Mouse (Mus musculus) midbrain, embryonic 14.5 days (tissue): ENCODE results near the gene Agap3. TPM values are rescaled to one million over a fixed set of nuclear protein-coding genes. Genes with fewer than 3 reads are reported as not detected.

Experiments used
- ATAC-seq: fragments of 200-750 bp; cut with Nextera tagmentation; 2 replicates; pipeline ENCODE4 v1.8.0; 2017; ENCODE audit warnings: moderate number of reproducible peaks, moderate library complexity; ENCODE audit not compliant: low FRiP score, low TSS enrichment
- DNase-seq: peaks from one replicate; pipeline ENCODE4 v3.0.0-alpha.2; 2015
- H3K27ac ChIP-seq: fragments of 300-500 bp; sonication (generic); replicated peaks from 2 replicates; pipeline ENCODE4 v1.5.1; 2014; ENCODE audit warnings: mild to moderate bottlenecking, low read depth, low read length, moderate library complexity
- H3K27me3 ChIP-seq: fragments of 300-500 bp; sonication (generic); 2 replicates; pipeline ENCODE4 v1.6.1; 2014; ENCODE audit warnings: low read length, control low read depth, mixed read lengths; ENCODE audit not compliant: control insufficient read depth, insufficient read depth
- H3K36me3 ChIP-seq: fragments of 300-500 bp; sonication (generic); 2 replicates; pipeline ENCODE4 v1.6.1; 2014; ENCODE audit warnings: low read length, control low read depth; ENCODE audit not compliant: control insufficient read depth, insufficient read depth
- H3K4me1 ChIP-seq: fragments of 300-500 bp; sonication (generic); 2 replicates; pipeline ENCODE4 v1.6.1; 2014; ENCODE audit warnings: mild to moderate bottlenecking, antibody characterized with exemption, low read length, control low read depth; ENCODE audit not compliant: control insufficient read depth, insufficient read depth
- H3K4me2 ChIP-seq: fragments of 300-500 bp; sonication (generic); 2 replicates; pipeline ENCODE4 v1.6.1; 2014; ENCODE audit warnings: mild to moderate bottlenecking, low read length, moderate library complexity
- H3K4me3 ChIP-seq: fragments of 300-500 bp; sonication (generic); replicated peaks from 2 replicates; pipeline ENCODE4 v1.5.1; 2014; ENCODE audit warnings: low read depth, low read length
- H3K9ac ChIP-seq: fragments of 300-500 bp; sonication (generic); replicated peaks from 2 replicates; pipeline ENCODE4 v1.6.1; 2014; ENCODE audit warnings: mild to moderate bottlenecking, low read length, moderate library complexity
- H3K9me3 ChIP-seq: fragments of 300-500 bp; sonication (generic); 2 replicates; pipeline ENCODE4 v1.6.1; 2016; ENCODE audit warnings: low read length, control low read depth, mixed read lengths; ENCODE audit not compliant: control insufficient read depth
- WGBS: fragments of 180-500 bp; shearing (Covaris S2); extraction: QIAGEN DNeasy Blood & Tissue Kit; methylation state at CpG from one replicate; pipeline ENCODE4 v1.1.7; 2014; 5-methylcytosine and 5-hydroxymethylcytosine counted together
- polyA plus RNA-seq: library from polyadenylated mRNA; unstranded; fragments of >200 nt; fragmentation: Nextera tagmentation; extraction: Ambion mirVana; gene quantifications from 2 replicates; pipeline ENCODE4 v1.2.1, GENCODE M21; 2014

The Agap3 gene
- polyA plus RNA-seq, 1 experiment from 2014 or later = 65.1 TPM

GRCm38 (mm10) chr5:24453985-24454303, 2.0 kb downstream of the Agap3 start:
- Histone ChIP-seq H3K9me3 (no peaks in the 10 kb centered on the region), H3K27ac (peak overlapping the region; percentile 93), H3K36me3 (no peaks in the 10 kb centered on the region), H3K9ac (peak overlapping the region; percentile 93), H3K4me1 (peaks cover 39% of the 10 kb centered on the region), H3K4me2 (peak overlapping the region; percentile 88), H3K27me3 (no peaks in the 10 kb centered on the region), H3K4me3 (peak overlapping the region; percentile 85)
- WGBS = 5% methylated on average over 2 of the region's 2 CpGs
- no peak for DNase-seq
- no peak for ATAC-seq

GRCm38 (mm10) chr5:24455076-24455475, 3.1 kb downstream of the Agap3 start:
- DNase-seq (no peak), ATAC-seq (no peak)
- Histone ChIP-seq H3K27me3 (no peaks in the 10 kb centered on the region), H3K9me3 (no peaks in the 10 kb centered on the region), H3K9ac (peak overlapping the region; percentile 13), H3K27ac (0 out of 2 replicates have a peak overlapping the region, but pooled peaks have one; percentile 6), H3K36me3 (no peaks in the 10 kb centered on the region), H3K4me3 (no peak overlapping the region), H3K4me2 (peak overlapping the region; percentile 88), H3K4me1 (peaks cover 39% of the 10 kb centered on the region)
- 65% methylated on average over 3 of the region's 3 CpGs for WGBS

DNA sequence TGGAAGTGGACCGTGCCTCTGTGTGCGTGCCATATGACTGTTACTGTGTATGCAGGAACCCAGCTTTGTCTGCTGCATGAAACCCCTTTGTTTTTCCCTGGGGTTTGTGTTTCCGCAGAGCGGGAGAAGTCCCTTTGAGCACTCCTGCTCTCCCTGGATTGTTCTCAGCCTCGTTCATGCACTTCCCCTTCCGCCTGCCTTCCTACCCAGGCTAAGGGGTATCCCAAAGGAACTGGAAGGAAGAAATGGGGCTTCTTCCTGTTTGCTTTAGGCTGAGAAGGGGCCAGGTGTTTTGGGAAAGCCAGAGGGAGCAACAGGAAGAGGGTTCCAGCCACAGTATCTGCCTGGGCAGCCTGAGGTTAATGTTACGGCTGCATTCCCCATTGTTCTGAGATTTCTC, 3.6 kb downstream of the Agap3 start:
- 0 out of 2 replicates have a peak overlapping the region, but pooled peaks have one; percentile 6 for H3K27ac ChIP-seq
- peaks cover 39% of the 10 kb centered on the region for H3K4me1 ChIP-seq
- 51% methylated on average over 7 of the region's 7 CpGs for WGBS
- 0 out of 2 replicates have a peak, but pooled peaks cover 3% of the 10 kb centered on the region for H3K36me3 ChIP-seq
- peak overlapping the region; percentile 13 for H3K9ac ChIP-seq
- DNase-seq (no peak), ATAC-seq (no peak)
- 0 out of 2 replicates have a peak overlapping the region, but pooled peaks have one; percentile 2 for H3K4me3 ChIP-seq
- peak overlapping the region; percentile 88 for H3K4me2 ChIP-seq
- no peaks in the 10 kb centered on the region for H3K27me3 ChIP-seq
- H3K9me3 ChIP-seq = no peaks in the 10 kb centered on the region

DNA sequence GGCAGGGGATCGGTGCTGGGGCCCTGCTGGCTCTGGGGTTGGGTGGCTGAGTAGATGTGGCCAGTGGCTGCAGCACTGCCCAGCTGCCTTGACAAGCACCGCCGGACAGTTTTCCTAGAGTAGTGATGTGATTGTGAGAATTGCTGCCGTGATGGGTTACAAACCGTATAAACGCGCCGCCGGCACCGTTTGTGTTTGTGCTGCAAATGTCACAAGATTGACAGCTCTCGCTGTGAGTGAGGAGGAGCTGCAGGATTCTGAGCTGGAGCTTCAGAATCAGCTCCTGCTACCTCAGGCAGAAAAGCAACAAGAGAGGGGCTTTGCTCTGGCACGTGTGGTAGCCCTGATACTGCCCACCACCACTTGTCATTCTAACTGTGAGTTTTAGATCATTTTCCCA, 14.8 kb downstream of the Agap3 start:
- no peak overlapping the region for H3K4me3 ChIP-seq
- WGBS = 15% methylated on average over 12 of the region's 12 CpGs
- peak overlapping the region; percentile 36; the same call in 1 of the 2 replicates for H3K9ac ChIP-seq
- H3K36me3 ChIP-seq = no peaks in the 10 kb centered on the region
- H3K4me2 ChIP-seq = no peak overlapping the region
- ATAC-seq (no peak), DNase-seq (peak; percentile 65)
- peak overlapping the region; percentile 55; the same call in 1 of the 2 replicates for H3K27ac ChIP-seq
- H3K9me3 ChIP-seq = no peaks in the 10 kb centered on the region
- 0 out of 2 replicates have a peak, but pooled peaks cover 8% of the 10 kb centered on the region for H3K4me1 ChIP-seq
- no peaks in the 10 kb centered on the region for H3K27me3 ChIP-seq

GRCm38 (mm10) chr5:24470600-24470999, 18.6 kb downstream of the Agap3 start:
- H3K9me3 ChIP-seq = no peaks in the 10 kb centered on the region
- peaks cover 23% of the 10 kb centered on the region for H3K4me1 ChIP-seq
- H3K9ac ChIP-seq = no peak overlapping the region
- H3K4me2 ChIP-seq = no peak overlapping the region
- no peaks in the 10 kb centered on the region for H3K36me3 ChIP-seq
- peaks cover 19% of the 10 kb centered on the region; the same call in 1 of the 2 replicates for H3K27me3 ChIP-seq
- ATAC-seq (peak; percentile 59; the same call in 1 of the 2 replicates), DNase-seq (peak; percentile 93)
- no peak overlapping the region for H3K4me3 ChIP-seq
- WGBS = 9% methylated on average over 5 of the region's 5 CpGs
- no peak overlapping the region for H3K27ac ChIP-seq

- ATAC-seq = no peak
- no peak overlapping the region for H3K4me3 ChIP-seq
- no peak overlapping the region for H3K9ac ChIP-seq
- peaks cover 19% of the 10 kb centered on the region; the same call in 1 of the 2 replicates for H3K27me3 ChIP-seq
- no peak overlapping the region for H3K4me2 ChIP-seq
- H3K9me3 ChIP-seq = no peaks in the 10 kb centered on the region
- 27% methylated on average over 7 of the region's 7 CpGs for WGBS
- DNase-seq = no peak
- peaks cover 20% of the 10 kb centered on the region for H3K36me3 ChIP-seq
- peaks cover 15% of the 10 kb centered on the region for H3K4me1 ChIP-seq
- H3K27ac ChIP-seq = no peak overlapping the region
Observed at GRCm38 (mm10) chr5:24472884-24473619, 21.1 kb downstream of the Agap3 start.

- ATAC-seq (no peak; the same call in 1 of the 2 replicates), DNase-seq (no peak)
Observed at GRCm38 (mm10) chr5:24474025-24474722, 22.2 kb downstream of the Agap3 start.

DNA sequence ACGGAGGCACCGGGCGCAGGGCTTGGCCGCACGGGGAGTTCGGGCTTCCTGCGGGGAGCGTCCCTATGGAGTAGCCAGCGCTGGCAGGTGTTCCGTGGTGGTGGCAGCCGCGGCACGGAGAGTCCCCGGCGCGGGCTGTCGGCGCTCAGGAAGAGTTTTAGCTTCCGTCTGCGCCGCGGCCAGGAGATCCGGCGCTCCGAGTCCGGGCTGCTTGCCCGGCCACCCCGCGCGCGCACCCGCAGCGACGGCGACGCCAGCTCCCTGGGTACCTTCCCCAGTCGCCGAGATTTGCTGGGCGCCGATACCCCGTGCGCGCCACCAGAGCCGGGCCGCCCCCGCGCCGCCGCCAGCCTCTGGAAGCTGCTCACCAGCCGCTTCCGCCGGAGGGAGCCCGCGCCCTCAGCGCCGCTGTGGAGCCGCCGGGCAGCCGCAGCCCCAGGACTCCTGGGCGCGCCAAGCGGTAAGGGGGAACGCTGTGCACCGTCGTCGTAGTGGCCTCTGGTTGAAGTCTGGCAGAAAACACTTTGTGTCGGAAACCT, 22.8 kb downstream of the Agap3 start:
- peaks cover 37% of the 10 kb centered on the region for H3K36me3 ChIP-seq
- DNase-seq (peak; percentile 63), ATAC-seq (no peak; the same call in 1 of the 2 replicates)
- peak overlapping the region; percentile 61 for H3K4me2 ChIP-seq
- H3K4me3 ChIP-seq = peak overlapping the region; percentile 28
- peaks cover 19% of the 10 kb centered on the region; the same call in 1 of the 2 replicates for H3K27me3 ChIP-seq
- H3K4me1 ChIP-seq = peaks cover 15% of the 10 kb centered on the region
- H3K9me3 ChIP-seq = no peaks in the 10 kb centered on the region
- H3K27ac ChIP-seq = no peak overlapping the region
- H3K9ac ChIP-seq = peak overlapping the region; percentile 43
- 2% methylated on average over 66 of the region's 67 CpGs for WGBS

More at GRCm38 (mm10) chr5:24474025-24474722, 22.2 kb downstream of the Agap3 start:
- WGBS = 4% methylated on average over 74 of the region's 77 CpGs
- H3K9ac ChIP-seq = peak overlapping the region; percentile 43
- H3K4me3 ChIP-seq = peak overlapping the region; percentile 28
- peaks cover 15% of the 10 kb centered on the region for H3K4me1 ChIP-seq
- H3K36me3 ChIP-seq = peaks cover 31% of the 10 kb centered on the region
- H3K27ac ChIP-seq = no peak overlapping the region
- peaks cover 19% of the 10 kb centered on the region; the same call in 1 of the 2 replicates for H3K27me3 ChIP-seq
- H3K4me2 ChIP-seq = peak overlapping the region; percentile 61
- H3K9me3 ChIP-seq = no peaks in the 10 kb centered on the region
